Mouse (Mus musculus) thymus, adult 2 months (tissue): Measurements from ENCODE around the gene Olfr747. TPM values are rescaled to one million over a fixed set of nuclear protein-coding genes. Genes with fewer than 3 reads are reported as not detected.
"Not testable (repeated sequence)": the region's sequence is repeated elsewhere in the genome, so short reads cannot be mapped to it uniquely, and the experiment has no call there.

Source experiments
- DNase-seq: peaks from one replicate; pipeline ENCODE4 v3.0.0; 2021
- H3K27ac ChIP-seq: fragments of 200-500 bp; 2 replicates; pipeline ENCODE4 v1.5.1; 2012; ENCODE audit warnings: low read length, control low read depth; ENCODE audit not compliant: control insufficient read depth, insufficient read depth
- H3K27me3 ChIP-seq: fragments of 200-500 bp; 2 replicates; pipeline ENCODE4 v1.6.1; 2012; ENCODE audit warnings: mild to moderate bottlenecking, low read length, moderate library complexity, mixed read lengths; ENCODE audit not compliant: control insufficient read depth, insufficient read depth
- H3K36me3 ChIP-seq: fragments of 200-500 bp; 2 replicates; pipeline ENCODE4 v1.6.1; 2012; ENCODE audit warnings: mild to moderate bottlenecking, low read length, moderate library complexity; ENCODE audit not compliant: control insufficient read depth, insufficient read depth
- H3K4me1 ChIP-seq: fragments of 200-500 bp; replicated peaks from 2 replicates; pipeline ENCODE4 v1.6.1; 2012; ENCODE audit warnings: low read length; ENCODE audit not compliant: control insufficient read depth, insufficient read depth
- H3K4me3 ChIP-seq: fragments of 200-500 bp; 2 replicates; pipeline ENCODE4 v1.5.1; 2012; ENCODE audit warnings: mild to moderate bottlenecking, low read length, control low read depth, moderate library complexity; ENCODE audit not compliant: control insufficient read depth, insufficient read depth
- CTCF ChIP-seq: fragments of 200-500 bp; IDR thresholded peaks from 2 replicates; pipeline ENCODE4 v1.5.1; 2012; ENCODE audit warnings: mild to moderate bottlenecking, control low read depth, low read length, moderate library complexity, borderline replicate concordance; ENCODE audit not compliant: control insufficient read depth, poor library complexity, insufficient read depth; ENCODE audit errors: extremely low read depth
- POLR2A ChIP-seq: fragments of 200-500 bp; IDR thresholded peaks from 2 replicates; pipeline ENCODE4 v1.6.1; 2012; ENCODE audit warnings: mild to moderate bottlenecking, low read length, control low read depth, moderate library complexity; ENCODE audit not compliant: control insufficient read depth, poor library complexity, insufficient read depth; ENCODE audit errors: extremely low read depth
- WGBS: fragments of 180-500 bp; shearing (Covaris S2); methylation state at CpG from one replicate; pipeline ENCODE4 v1.1.7; 2018; 5-methylcytosine and 5-hydroxymethylcytosine counted together
- polyA plus RNA-seq: library from polyadenylated mRNA; depleted of rRNA; stranded (reverse); fragments of >200 nt; gene quantifications from 2 replicates; pipeline ENCODE4 v1.2.3, GENCODE M21; 2012; rRNA removed

Gene Olfr747
- not detected in 2 replicates for polyA plus RNA-seq

GRCm38 (mm10) chr14:50693106-50693505, at the start of gene Olfr747:
Gene Olfr747, minus strand, starts transcription at chr14:50693206.
- Histone ChIP-seq H3K27me3 (no peaks in the 10 kb centered on the region), H3K4me1 (no peaks in the 10 kb centered on the region), H3K4me3 (no peak within 1 kb of the TSS), H3K36me3 (no peaks in the 10 kb centered on the region), H3K27ac (no peak within 1 kb of the TSS)
- WGBS, result 95% methylated on average over 3 of the region's 3 CpGs
- TF ChIP-seq POLR2A (no peak), CTCF (no peak)
- no peak for DNase-seq

DNA sequence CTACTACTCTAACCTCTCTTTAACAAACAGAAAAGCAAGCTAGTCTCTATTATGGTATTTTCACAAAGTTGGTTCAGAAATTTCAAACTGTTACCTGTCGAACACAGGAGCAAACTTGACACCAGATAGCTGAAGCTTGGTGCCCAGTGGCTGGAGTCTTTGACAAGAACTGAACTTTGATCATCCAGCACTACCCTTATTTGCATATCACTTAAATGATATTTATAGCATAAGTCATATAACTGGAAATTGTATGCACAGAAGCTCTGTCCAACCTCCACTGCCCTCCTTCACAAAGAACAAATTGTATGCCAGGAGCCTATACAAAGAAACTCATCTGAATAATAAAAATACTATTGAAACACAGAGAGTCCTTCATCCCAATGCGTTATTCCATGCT, 48.6 kb upstream of the Olfr747 start:
- H3K36me3 ChIP-seq, result no peaks in the 10 kb centered on the region
- H3K4me1 ChIP-seq, result no peaks in the 10 kb centered on the region
- H3K4me3 ChIP-seq, result no peak overlapping the region
- TF ChIP-seq POLR2A (no peak), CTCF (no peak)
- H3K27me3 ChIP-seq, result no peaks in the 10 kb centered on the region
- no peak overlapping the region for H3K27ac ChIP-seq
- WGBS, result 89% methylated on average over 2 of the region's 2 CpGs
- DNase-seq, result no peak

DNA sequence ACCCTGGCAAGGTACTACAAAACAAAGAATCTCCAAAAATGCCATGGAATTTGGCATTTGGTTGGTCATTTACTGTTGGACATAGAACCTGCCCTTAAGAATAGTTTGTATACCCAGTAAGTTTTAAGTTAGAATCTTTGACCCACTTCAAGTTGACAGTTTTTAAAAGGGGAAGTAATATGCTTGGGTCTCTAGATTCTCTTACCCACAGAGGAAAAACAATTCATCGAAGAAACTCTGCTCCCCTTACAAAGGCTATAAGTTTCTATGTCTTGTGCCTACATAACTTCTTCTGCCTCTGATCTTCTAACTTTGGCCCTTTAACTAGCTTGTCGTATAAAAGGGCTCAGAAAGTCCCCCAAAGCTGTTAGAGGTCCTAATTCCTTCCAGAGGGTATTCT, 47.3 kb upstream of the Olfr747 start:
- Histone ChIP-seq H3K27me3 (no peaks in the 10 kb centered on the region), H3K27ac (no peak overlapping the region), H3K4me1 (no peaks in the 10 kb centered on the region), H3K4me3 (no peak overlapping the region), H3K36me3 (no peaks in the 10 kb centered on the region)
- DNase-seq, result no peak
- WGBS, result 14% methylated on average over 2 of the region's 2 CpGs
- TF ChIP-seq POLR2A (no peak), CTCF (no peak)

DNA sequence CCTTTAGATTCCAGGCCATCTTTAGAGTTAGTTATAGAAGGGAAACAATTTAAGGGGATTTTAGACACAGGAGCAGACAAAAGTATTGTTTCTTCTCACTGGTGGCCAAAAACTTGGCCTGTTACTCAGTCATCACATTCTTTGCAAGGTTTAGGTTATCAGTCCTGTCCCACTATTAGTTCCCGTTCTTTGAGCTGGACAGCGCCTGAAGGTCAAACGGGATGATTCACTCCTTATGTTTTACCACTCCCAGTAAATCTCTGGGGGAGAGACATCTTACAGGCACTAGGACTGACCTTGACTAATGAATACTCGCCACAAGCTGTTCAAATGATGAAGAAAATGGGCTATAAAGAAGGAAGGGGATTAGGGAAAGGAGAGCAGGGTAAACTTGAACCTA, 29.4 kb upstream of the Olfr747 start:
- not testable (repeated sequence) for H3K4me1 ChIP-seq, H3K4me3 ChIP-seq, H3K27ac ChIP-seq, H3K27me3 ChIP-seq, DNase-seq, H3K36me3 ChIP-seq
- WGBS, result 93% methylated on average over 4 of the region's 4 CpGs

DNA sequence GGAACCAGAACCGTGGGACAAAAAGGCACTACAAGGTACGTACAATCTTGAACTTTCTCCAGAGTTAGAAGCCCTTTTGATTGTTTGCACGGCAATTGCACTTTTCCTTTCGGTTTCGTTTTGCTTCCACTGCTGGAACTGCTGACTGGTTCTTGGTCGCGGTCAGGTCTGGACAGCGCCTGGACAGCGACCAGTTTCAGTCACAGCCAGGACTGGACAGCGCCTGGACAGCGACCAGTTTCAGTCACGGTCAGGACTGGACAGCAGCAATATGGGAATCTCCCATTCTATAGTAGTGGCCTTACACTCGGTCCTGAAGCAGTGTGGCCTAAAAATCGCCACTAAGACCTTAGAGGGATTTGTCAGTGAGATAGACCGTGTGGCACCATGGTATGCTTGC, 26.9 kb upstream of the Olfr747 start:
- H3K36me3 ChIP-seq, H3K4me1 ChIP-seq, H3K4me3 ChIP-seq, DNase-seq, H3K27me3 ChIP-seq, H3K27ac ChIP-seq: not testable (repeated sequence)
- WGBS, result 94% methylated on average over 15 of the region's 15 CpGs

DNA sequence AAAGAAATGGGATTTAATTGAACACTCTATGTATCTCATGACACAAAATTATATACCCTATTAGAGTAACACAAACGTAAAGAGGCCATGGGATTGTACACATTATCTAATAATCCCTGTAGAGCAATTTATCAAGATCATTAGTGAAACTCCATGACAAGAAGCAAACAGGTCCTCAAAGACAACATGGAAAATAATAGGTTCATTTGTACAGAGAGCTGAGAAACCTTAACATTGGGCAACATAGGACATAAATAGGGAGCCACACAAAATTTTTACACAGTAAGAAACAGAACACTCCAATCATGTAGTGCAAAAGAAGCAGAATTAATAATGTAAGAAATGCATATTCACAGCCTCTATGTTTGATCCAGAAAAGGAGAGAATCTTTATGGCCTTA, 14.1 kb upstream of the Olfr747 start, which contains the start of gene Olfr748:
TSS of gene Olfr748 (plus strand) at position 301 of the 400 bp plus-strand sequence.
- 82% methylated on average over 1 of the region's 1 CpGs for WGBS
- Histone ChIP-seq H3K27me3 (no peaks in the 10 kb centered on the region), H3K4me1 (no peaks in the 10 kb centered on the region), H3K27ac (no peak within 1 kb of the TSS), H3K4me3 (no peak within 1 kb of the TSS), H3K36me3 (no peaks in the 10 kb centered on the region)
- DNase-seq, result no peak
- TF ChIP-seq CTCF (no peak), POLR2A (no peak)

DNA sequence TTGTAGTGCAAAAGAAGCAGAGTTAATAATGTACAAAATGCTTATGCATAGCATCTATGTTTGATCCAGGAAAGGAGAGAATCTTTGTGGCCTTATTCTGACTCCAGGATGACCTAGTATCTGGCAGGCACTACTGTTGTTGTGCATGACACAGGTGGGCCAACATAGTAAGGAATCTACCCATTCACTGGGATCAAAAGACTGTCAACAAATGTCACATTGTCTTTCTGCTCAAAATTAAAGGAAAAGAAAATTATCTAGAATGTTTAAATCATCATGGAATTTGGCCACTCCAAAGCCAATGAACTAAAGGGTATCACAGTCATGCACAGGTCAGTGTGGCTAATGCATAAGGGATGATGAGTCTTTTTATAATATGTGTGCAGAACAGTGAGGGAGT, 46.2 kb downstream of the Olfr747 start, which contains the start of gene Olfr746:
TSS of gene Olfr746 (plus strand) at position 301 of the 400 bp plus-strand sequence.
- TF ChIP-seq CTCF (no peak), POLR2A (no peak)
- no peak within 1 kb of the TSS for H3K27ac ChIP-seq
- no peaks in the 10 kb centered on the region for H3K27me3 ChIP-seq
- no peaks in the 10 kb centered on the region for H3K36me3 ChIP-seq
- DNase-seq, result no peak
- H3K4me3 ChIP-seq, result no peak within 1 kb of the TSS
- H3K4me1 ChIP-seq, result no peaks in the 10 kb centered on the region
